Mouse (Mus musculus) kidney, adult 2 months (tissue): ENCODE results near the gene Nav1.

ENCODE experiments used
- CTCF ChIP-seq: fragments of 200-500 bp; conservative IDR thresholded peaks from 2 replicates; pipeline ENCODE4 v1.5.1; 2011; ENCODE audit warnings: low read depth, mild to moderate bottlenecking, control low read depth, low read length, moderate library complexity, mixed read lengths; ENCODE audit not compliant: insufficient read depth, insufficient read length
- POLR2A ChIP-seq: fragments of 200-500 bp; IDR thresholded peaks from one replicate; pipeline ENCODE4 v1.6.1; 2011; ENCODE audit warnings: low read depth, low read length, control low read depth

- TF ChIP-seq CTCF (no peak), POLR2A (no peak)
These were observed 44.0 kb downstream of the Nav1 start for GRCm38 (mm10) chr1:135562982-135563650.
